Mouse (Mus musculus) erythroblast, embryonic 14.5 days (primary cell): ENCODE data around the gene Xkr7. TPM values are rescaled to one million over a fixed set of nuclear protein-coding genes. Genes with fewer than 3 reads are reported as not detected.

Experiments
- H3K27me3 ChIP-seq: 2 replicates; pipeline ENCODE4 v1.6.1; 2012; ENCODE audit warnings: inconsistent platforms; ENCODE audit not compliant: control insufficient read depth
- H3K36me3 ChIP-seq: 2 replicates; pipeline ENCODE4 v1.6.1; 2012; ENCODE audit warnings: mild to moderate bottlenecking, inconsistent platforms; ENCODE audit not compliant: control insufficient read depth
- H3K4me1 ChIP-seq: 2 replicates; pipeline ENCODE4 v1.6.1; 2012; ENCODE audit warnings: inconsistent platforms; ENCODE audit not compliant: control insufficient read depth
- H3K4me3 ChIP-seq: replicated peaks from 2 replicates; pipeline ENCODE3; 2012; ENCODE audit warnings: moderate library complexity, mild to moderate bottlenecking, inconsistent platforms
- H3K9me3 ChIP-seq: 2 replicates; pipeline ENCODE4 v1.6.1; 2012; ENCODE audit warnings: low read length, inconsistent platforms, mixed read lengths; ENCODE audit not compliant: control insufficient read depth
- GATA1 ChIP-seq: IDR thresholded peaks from 2 replicates; pipeline ENCODE4 v1.6.1; 2012; ENCODE audit warnings: low read length, inconsistent platforms, mixed read lengths
- TAL1 ChIP-seq: IDR thresholded peaks from 3 replicates; pipeline ENCODE4 v1.6.1; 2012; ENCODE audit warnings: low read length, inconsistent platforms, mixed read lengths
- polyA plus RNA-seq: library from polyadenylated mRNA; stranded (reverse); fragments of >175 nt; gene quantifications from 2 replicates; pipeline ENCODE4 v1.2.3, GENCODE M21; 2012

The Xkr7 gene
- polyA plus RNA-seq, 1 experiment = not detected

DNA sequence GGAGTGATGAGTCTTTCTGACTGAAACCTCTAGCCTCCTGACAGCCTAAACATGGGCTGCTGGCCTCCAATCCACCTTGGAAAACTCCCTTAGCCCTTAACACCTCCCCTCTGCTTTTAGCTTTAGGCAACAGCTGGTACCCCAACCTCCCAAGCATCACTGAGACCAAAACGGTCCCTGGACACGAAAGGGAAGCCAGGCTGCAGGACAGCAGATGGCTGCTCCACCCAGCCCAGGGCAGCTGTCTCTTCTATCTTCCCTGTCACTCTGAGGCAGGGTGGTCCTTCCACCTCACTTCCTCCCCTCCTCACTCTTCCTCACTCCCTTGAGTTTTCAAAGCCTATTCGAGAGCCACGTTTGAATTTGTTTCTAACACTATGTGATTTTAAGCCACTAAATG, 1.2 kb upstream of the Xkr7 start:
- no peak overlapping the region for H3K4me3 ChIP-seq
- no peaks in the 10 kb centered on the region; the same call in 1 of the 2 replicates for H3K4me1 ChIP-seq
- no peaks in the 10 kb centered on the region; the same call in 1 of the 2 replicates for H3K9me3 ChIP-seq
- TF ChIP-seq TAL1 (no peak), GATA1 (no peak)
- H3K27me3 ChIP-seq = peaks cover 56% of the 10 kb centered on the region
- H3K36me3 ChIP-seq = no peaks in the 10 kb centered on the region

DNA sequence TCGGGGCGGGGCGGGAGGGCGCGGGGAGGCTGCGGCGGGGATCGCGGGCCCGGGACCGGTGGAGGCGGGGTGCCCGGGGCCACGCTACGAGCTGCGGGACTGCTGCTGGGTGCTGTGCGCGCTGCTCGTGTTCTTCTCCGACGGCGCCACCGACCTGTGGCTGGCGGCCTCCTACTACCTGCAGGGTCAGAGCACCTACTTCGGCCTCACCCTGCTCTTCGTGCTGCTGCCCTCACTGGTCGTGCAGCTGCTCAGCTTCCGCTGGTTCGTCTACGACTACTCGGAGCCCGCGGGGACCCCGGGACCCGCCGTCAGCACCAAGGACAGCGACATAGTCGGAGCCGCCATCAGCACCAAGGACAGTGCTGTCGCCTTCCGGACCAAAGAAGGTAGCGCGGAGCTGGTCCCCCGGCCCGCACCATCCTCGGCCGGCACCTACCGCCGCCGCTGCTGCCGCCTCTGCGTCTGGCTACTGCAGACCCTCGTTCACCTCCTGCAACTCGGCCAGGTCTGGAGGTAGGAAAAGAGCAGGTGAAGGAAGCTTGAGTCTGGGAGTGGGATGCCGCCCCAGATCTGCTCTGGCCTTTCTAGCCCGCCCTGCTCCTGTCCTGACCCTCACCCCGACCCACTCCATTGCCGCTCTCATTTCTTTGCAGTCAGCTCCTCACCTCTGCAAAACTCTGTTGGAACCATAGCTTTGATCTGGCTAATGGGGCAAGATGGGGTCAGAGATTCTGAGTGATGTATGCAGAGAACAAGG, 611 bp downstream of the Xkr7 start:
- Histone ChIP-seq H3K27me3 (peaks cover 53% of the 10 kb centered on the region), H3K4me3 (no peak overlapping the region)

DNA sequence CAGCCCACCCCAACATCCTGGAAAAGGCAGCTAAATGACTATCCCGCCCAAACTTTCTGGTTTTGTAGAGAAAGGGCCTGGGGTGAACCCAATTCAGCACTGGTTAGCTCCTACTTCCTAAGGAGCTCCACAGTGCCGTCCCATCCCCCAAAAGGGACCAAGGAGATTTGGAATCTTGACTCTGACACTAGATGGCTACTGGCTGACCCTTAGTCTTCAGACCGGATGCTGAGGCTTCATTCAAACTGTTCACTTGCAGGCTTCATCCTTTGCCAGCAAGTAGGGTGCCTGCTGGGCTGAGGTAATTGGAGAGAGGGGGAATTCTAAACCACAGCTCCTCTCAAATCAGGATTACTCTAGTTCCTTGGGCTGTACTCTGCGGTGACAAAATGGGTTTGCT, 1.3 kb downstream of the Xkr7 start:
- Histone ChIP-seq H3K4me3 (no peak overlapping the region), H3K9me3 (no peaks in the 10 kb centered on the region; the same call in 1 of the 2 replicates), H3K36me3 (no peaks in the 10 kb centered on the region), H3K4me1 (no peaks in the 10 kb centered on the region; the same call in 1 of the 2 replicates), H3K27me3 (peaks cover 53% of the 10 kb centered on the region)
- TF ChIP-seq TAL1 (no peak), GATA1 (no peak)

More for the DNA sequence above, 611 bp downstream of the Xkr7 start:
- H3K9me3 ChIP-seq = no peaks in the 10 kb centered on the region; the same call in 1 of the 2 replicates
- TF ChIP-seq TAL1 (no peak), GATA1 (no peak)
- H3K36me3 ChIP-seq = no peaks in the 10 kb centered on the region
- no peaks in the 10 kb centered on the region; the same call in 1 of the 2 replicates for H3K4me1 ChIP-seq

DNA sequence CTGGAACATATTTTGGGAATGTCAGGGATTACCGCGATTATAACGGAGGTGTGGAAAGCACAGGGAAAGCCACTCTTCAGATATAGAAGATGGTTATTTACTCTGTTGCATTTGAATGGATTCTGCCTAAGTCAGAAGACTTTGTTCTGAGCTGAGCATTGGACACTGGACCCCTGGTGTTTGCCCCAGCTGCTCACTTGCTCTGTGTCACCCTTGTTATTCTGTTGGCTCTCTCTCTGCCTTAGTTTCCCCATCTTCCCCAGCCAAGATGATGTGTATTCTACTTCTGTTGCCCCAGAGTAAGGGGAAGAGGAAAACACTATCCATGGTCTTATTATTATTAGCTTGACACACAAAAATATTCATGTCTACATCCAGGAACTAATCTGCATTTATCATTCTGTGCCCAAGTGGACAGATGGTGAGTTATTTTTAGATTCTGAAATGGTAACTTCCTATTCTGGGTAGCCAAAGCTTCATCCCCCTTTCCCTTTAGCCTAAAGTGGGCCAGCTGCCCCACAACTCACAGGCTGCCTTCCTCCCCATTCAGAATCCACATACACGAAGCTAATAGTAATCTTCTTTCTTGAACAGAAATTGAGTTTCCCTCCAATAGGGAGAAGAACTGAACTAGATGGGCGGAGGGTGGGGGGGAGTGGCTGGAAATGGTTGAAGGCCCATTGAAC, 2.0 kb downstream of the Xkr7 start:
- no peak overlapping the region for H3K4me3 ChIP-seq
- no peaks in the 10 kb centered on the region; the same call in 1 of the 2 replicates for H3K4me1 ChIP-seq
- TF ChIP-seq TAL1 = no peak
- TF ChIP-seq GATA1 = no peak
- H3K27me3 ChIP-seq = peaks cover 51% of the 10 kb centered on the region
- H3K36me3 ChIP-seq = no peaks in the 10 kb centered on the region
- no peaks in the 10 kb centered on the region; the same call in 1 of the 2 replicates for H3K9me3 ChIP-seq

DNA sequence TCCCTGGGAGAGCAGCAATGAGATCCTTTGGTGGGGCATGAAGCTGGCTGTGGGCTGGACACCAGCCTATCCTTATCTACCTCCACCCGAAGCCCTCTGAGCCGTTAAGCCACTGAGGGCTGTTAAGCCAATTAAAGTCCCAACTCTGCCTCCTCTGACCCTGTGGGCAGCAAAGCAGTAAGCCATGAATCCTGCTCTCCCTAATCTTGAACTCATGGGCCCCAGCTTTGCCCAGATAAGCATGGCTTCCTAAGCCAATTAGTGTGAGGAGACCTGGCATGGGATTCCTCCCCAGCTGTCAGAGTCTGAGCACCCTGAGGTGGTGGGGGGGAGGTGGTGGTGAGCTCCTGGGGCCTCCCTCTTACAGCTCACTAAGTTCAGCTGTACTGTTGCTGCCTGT, 5.0 kb downstream of the Xkr7 start:
- TF ChIP-seq TAL1 (no peak), GATA1 (no peak)

DNA sequence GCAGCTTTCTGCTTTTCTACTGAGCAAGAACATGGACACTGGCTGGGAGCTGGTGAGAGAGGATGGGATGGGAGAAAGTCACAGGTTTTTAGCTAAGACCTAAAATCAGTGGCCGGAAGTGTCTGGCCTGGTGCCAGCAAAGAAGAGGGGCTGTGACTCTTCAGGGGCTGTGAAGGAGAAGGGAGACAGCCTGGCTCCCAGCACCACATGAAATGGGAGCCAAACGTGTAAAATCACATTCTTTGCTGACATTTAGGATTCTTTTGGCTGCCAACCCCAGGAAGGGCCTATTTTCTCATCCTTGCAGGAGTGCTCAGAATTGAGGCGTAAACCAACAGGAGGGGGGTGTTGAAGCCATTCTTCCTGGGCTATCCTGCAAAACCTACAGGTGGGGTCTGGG, 12.2 kb downstream of the Xkr7 start:
- Histone ChIP-seq H3K4me1 (no peaks in the 10 kb centered on the region), H3K9me3 (no peaks in the 10 kb centered on the region), H3K36me3 (no peaks in the 10 kb centered on the region), H3K27me3 (no peaks in the 10 kb centered on the region), H3K4me3 (no peak overlapping the region)
- TF ChIP-seq GATA1 (no peak), TAL1 (no peak)

More for the DNA sequence above, 5.0 kb downstream of the Xkr7 start:
- Histone ChIP-seq H3K4me3 (no peak overlapping the region), H3K27me3 (peaks cover 28% of the 10 kb centered on the region), H3K36me3 (no peaks in the 10 kb centered on the region), H3K4me1 (no peaks in the 10 kb centered on the region; the same call in 1 of the 2 replicates), H3K9me3 (no peaks in the 10 kb centered on the region; the same call in 1 of the 2 replicates)

DNA sequence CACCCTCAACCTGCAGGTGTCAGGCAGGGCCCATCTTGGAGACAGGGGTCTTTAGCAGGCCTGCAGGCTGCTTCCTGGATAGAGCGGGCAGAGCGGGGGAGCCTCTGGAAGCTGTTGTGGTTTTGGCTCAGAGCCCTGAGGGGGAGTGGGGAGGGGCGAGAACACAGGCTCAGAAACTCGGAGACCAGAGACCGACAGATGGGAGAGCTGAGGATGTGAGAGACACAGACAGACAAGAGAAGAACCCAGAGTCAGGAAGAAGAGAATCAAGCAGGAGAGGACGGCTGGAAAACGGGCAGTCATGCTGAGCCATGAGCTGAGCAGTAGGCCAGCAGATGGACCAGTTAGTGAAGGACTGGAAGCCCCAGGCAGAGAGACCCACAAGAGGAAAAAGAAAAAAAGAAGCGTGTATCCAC, 14.2 kb downstream of the Xkr7 start:
- H3K4me3 ChIP-seq = no peak overlapping the region
- TF ChIP-seq TAL1 (no peak), GATA1 (no peak)
- no peaks in the 10 kb centered on the region for H3K9me3 ChIP-seq
- H3K36me3 ChIP-seq = no peaks in the 10 kb centered on the region
- no peaks in the 10 kb centered on the region for H3K4me1 ChIP-seq
- no peaks in the 10 kb centered on the region for H3K27me3 ChIP-seq

DNA sequence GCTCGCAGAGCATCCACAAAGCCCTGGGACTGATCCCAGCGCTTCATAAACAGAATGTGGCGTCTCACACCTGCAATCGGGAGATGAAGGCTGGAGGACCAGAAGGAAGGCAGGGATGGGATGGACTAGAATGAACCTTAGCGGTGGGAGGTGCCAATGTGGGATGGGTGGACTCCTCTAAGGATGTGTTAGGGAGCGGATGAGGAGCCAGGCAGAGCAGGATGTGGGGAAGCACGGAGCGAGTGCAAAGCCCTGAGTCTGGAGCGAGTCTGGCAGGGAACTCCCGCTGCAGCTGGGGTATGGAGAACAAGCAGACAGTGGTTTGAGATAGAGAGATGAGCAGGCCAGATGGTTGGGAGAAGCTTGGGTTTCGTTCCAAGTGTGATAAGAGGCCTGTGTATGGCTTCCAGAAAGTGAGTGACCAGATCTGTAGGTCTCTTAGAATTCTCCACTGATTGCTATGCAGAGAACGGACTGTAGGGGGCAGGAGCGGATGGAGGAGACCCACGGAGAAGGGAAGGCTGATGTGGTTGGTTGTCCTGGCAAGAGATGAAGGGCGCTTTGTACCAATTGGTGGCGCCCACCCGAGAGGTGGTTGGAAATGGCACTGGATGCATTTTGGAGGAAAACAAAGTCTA, 16.3 kb downstream of the Xkr7 start:
- Histone ChIP-seq H3K9me3 (no peaks in the 10 kb centered on the region), H3K27me3 (peaks cover 19% of the 10 kb centered on the region), H3K4me1 (no peaks in the 10 kb centered on the region), H3K4me3 (no peak overlapping the region), H3K36me3 (no peaks in the 10 kb centered on the region)
- TF ChIP-seq TAL1 = no peak
- TF ChIP-seq GATA1 = no peak
